Mouse (Mus musculus) hindbrain, embryonic 15.5 days (tissue): ENCODE measurements around the gene Crtam. TPM values are rescaled to one million over a fixed set of nuclear protein-coding genes. Genes with fewer than 3 reads are reported as not detected.

Experiments used
- ATAC-seq: fragments of 200-750 bp; cut with Nextera tagmentation; 2 replicates; pipeline ENCODE4 v1.8.0; 2017; ENCODE audit warnings: low read depth, moderate number of reproducible peaks, moderate TSS enrichment; ENCODE audit not compliant: low FRiP score
- H3K27ac ChIP-seq: fragments of 300-500 bp; sonication (generic); replicated peaks from 2 replicates; pipeline ENCODE4 v1.5.1; 2015; ENCODE audit warnings: mild to moderate bottlenecking, inconsistent platforms
- H3K27me3 ChIP-seq: fragments of 300-500 bp; sonication (generic); 2 replicates; pipeline ENCODE4 v1.6.1; 2015; ENCODE audit warnings: control low read depth, inconsistent platforms
- H3K36me3 ChIP-seq: fragments of 300-500 bp; sonication (generic); 2 replicates; pipeline ENCODE4 v1.6.1; 2015; ENCODE audit warnings: control low read depth, inconsistent platforms
- H3K4me1 ChIP-seq: fragments of 300-500 bp; sonication (generic); replicated peaks from 2 replicates; pipeline ENCODE4 v1.6.1; 2015; ENCODE audit warnings: control low read depth, inconsistent platforms
- H3K4me2 ChIP-seq: fragments of 300-500 bp; sonication (generic); 2 replicates; pipeline ENCODE4 v1.6.1; 2015; ENCODE audit warnings: moderate library complexity, mild to moderate bottlenecking, inconsistent platforms
- H3K4me3 ChIP-seq: fragments of 300-500 bp; sonication (generic); 2 replicates; pipeline ENCODE4 v1.5.1; 2015; ENCODE audit warnings: mild to moderate bottlenecking, inconsistent platforms
- H3K9ac ChIP-seq: fragments of 300-500 bp; sonication (generic); 2 replicates; pipeline ENCODE4 v1.6.1; 2015; ENCODE audit warnings: inconsistent platforms
- H3K9me3 ChIP-seq: fragments of 300-500 bp; sonication (generic); 2 replicates; pipeline ENCODE4 v1.6.1; 2016; ENCODE audit warnings: control low read depth, inconsistent platforms
- WGBS: fragments of 180-500 bp; shearing (Covaris S2); methylation state at CpG from one replicate; pipeline ENCODE4 v1.1.7; 2015; 5-methylcytosine and 5-hydroxymethylcytosine counted together
- polyA plus RNA-seq: library from polyadenylated mRNA; unstranded; fragments of >200 nt; fragmentation: Nextera tagmentation; extraction: Ambion mirVana; gene quantifications from 2 replicates; pipeline ENCODE4 v1.2.1, GENCODE M21; 2015

Crtam gene
- 0.14 and 0.27 TPM in 2 replicates for polyA plus RNA-seq

DNA sequence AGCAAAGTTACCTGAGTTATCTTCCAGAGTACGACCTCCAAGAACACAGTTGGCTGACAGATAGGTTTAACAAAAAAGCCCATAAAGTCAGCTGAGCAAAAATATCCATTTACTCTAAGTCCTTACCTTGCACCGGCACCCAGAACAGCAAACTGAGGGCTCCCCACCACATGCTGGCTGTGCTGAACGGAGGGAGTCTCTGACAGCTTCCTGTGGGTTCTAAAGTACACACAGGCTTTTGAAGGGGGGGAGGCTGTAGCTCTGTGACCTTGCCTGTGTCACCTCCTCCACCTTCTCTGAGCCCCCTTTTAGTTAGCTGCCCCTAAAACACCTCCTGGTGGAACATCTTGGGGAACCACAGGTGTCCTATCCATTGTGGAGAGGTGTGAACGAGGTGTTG lies at the start of gene Crtam:
Gene Crtam, minus strand, starts transcription at position 214 of the 400 bp plus-strand sequence.
- Histone ChIP-seq H3K27ac (no peak within 1 kb of the TSS), H3K36me3 (no peaks in the 10 kb centered on the region), H3K9ac (no peak within 1 kb of the TSS), H3K4me3 (no peak within 1 kb of the TSS), H3K4me1 (peaks cover 8% of the 10 kb centered on the region; the same call in 1 of the 2 replicates), H3K9me3 (no peaks in the 10 kb centered on the region), H3K27me3 (no peaks in the 10 kb centered on the region), H3K4me2 (no peak within 1 kb of the TSS)
- ATAC-seq: no peak
- 71% methylated on average over 4 of the region's 4 CpGs for WGBS

DNA sequence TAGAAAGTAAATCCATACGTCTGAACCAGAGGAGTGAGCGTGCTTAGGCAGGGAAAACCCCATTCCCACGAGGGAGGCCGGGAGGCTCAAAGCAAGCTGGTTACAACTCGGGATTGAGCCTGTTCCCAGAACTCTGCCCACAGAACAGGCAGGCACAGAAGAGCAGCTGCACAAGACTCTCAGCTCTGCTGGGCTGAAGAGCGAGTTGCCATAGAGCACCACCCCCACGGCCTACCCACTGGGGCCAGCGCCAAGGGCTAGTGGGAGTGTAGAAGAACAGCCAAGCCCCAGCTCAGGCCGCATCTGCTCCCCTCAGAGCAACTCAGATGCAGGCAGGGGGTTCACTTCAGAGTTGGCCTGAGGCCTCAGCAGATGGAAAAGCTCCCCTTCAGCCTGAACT lies 49.7 kb upstream of the Crtam start:
- H3K27me3 ChIP-seq: no peaks in the 10 kb centered on the region
- 0 out of 2 replicates have a peak, but pooled peaks cover 3% of the 10 kb centered on the region for H3K36me3 ChIP-seq
- WGBS: 61% methylated on average over 9 of the region's 9 CpGs
- H3K9ac ChIP-seq: no peak overlapping the region
- H3K4me2 ChIP-seq: no peak overlapping the region
- H3K27ac ChIP-seq: peak overlapping the region; percentile 11
- no peaks in the 10 kb centered on the region for H3K9me3 ChIP-seq
- peaks cover 26% of the 10 kb centered on the region for H3K4me1 ChIP-seq
- ATAC-seq: peak; percentile 44
- no peak overlapping the region for H3K4me3 ChIP-seq

DNA sequence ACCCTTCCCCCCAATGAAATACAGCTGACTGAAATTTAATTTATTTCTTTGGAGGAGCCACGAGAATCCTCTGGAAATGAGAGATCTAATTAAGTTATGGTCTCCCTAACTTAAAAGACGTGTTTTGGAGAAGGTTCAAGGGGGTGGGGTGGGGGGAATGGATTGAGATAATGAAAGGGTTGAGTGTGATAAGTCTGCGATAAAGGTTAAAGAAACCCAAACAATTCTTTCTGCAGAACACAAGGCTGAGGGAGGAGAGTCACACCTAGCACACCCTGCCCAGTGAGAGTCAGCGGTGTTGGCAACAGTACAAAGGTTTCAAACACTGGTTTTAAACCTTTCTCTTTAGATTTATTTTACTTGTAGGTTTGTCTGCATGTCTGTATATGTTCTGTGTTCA lies 49.0 kb upstream of the Crtam start:
- Histone ChIP-seq H3K27me3 (no peaks in the 10 kb centered on the region), H3K4me1 (peaks cover 26% of the 10 kb centered on the region), H3K27ac (peak overlapping the region; percentile 11), H3K9me3 (no peaks in the 10 kb centered on the region), H3K36me3 (0 out of 2 replicates have a peak, but pooled peaks cover 3% of the 10 kb centered on the region), H3K4me3 (no peak overlapping the region), H3K9ac (no peak overlapping the region), H3K4me2 (no peak overlapping the region)
- 52% methylated on average over 4 of the region's 4 CpGs for WGBS
- no peak for ATAC-seq

- Histone ChIP-seq H3K27me3 (no peaks in the 10 kb centered on the region), H3K9ac (no peak overlapping the region), H3K4me3 (no peak overlapping the region), H3K36me3 (peaks cover 3% of the 10 kb centered on the region; the same call in 1 of the 2 replicates), H3K9me3 (no peaks in the 10 kb centered on the region), H3K4me1 (peaks cover 26% of the 10 kb centered on the region), H3K27ac (peak overlapping the region; percentile 70), H3K4me2 (peak overlapping the region; percentile 17; the same call in 1 of the 2 replicates)
- 34% methylated on average over 11 of the region's 11 CpGs for WGBS
- ATAC-seq: 0 out of 2 replicates have a peak, but pooled peaks have one; percentile 45
These were observed 46.9 kb upstream of the Crtam start for GRCm38 (mm10) chr9:41051080-41051932.

GRCm38 (mm10) chr9:41050331-41051079 lies 46.1 kb upstream of the Crtam start:
- H3K4me3 ChIP-seq: no peak overlapping the region

GRCm38 (mm10) chr9:41049282-41049681 lies 44.9 kb upstream of the Crtam start:
- H3K27me3 ChIP-seq: no peaks in the 10 kb centered on the region
- H3K4me3 ChIP-seq: no peak overlapping the region
- no peak for ATAC-seq
- 87% methylated on average over 7 of the region's 7 CpGs for WGBS
- no peaks in the 10 kb centered on the region for H3K9me3 ChIP-seq
- H3K9ac ChIP-seq: no peak overlapping the region
- peaks cover 3% of the 10 kb centered on the region; the same call in 1 of the 2 replicates for H3K36me3 ChIP-seq
- no peak overlapping the region for H3K27ac ChIP-seq
- H3K4me2 ChIP-seq: no peak overlapping the region
- H3K4me1 ChIP-seq: peaks cover 23% of the 10 kb centered on the region

More at GRCm38 (mm10) chr9:41050331-41051079, 46.1 kb upstream of the Crtam start:
- WGBS: 56% methylated on average over 12 of the region's 12 CpGs
- no peak for ATAC-seq
- Histone ChIP-seq H3K27ac (peak overlapping the region; percentile 70), H3K27me3 (no peaks in the 10 kb centered on the region), H3K4me1 (peaks cover 26% of the 10 kb centered on the region), H3K9me3 (no peaks in the 10 kb centered on the region), H3K9ac (no peak overlapping the region), H3K4me2 (no peak overlapping the region), H3K36me3 (peaks cover 3% of the 10 kb centered on the region; the same call in 1 of the 2 replicates)

- Histone ChIP-seq H3K4me3 (no peak overlapping the region), H3K27ac (no peak overlapping the region), H3K27me3 (no peaks in the 10 kb centered on the region), H3K4me1 (peaks cover 19% of the 10 kb centered on the region), H3K4me2 (no peak overlapping the region), H3K36me3 (peaks cover 3% of the 10 kb centered on the region; the same call in 1 of the 2 replicates), H3K9ac (no peak overlapping the region), H3K9me3 (no peaks in the 10 kb centered on the region)
- WGBS: 86% methylated on average over 3 of the region's 3 CpGs
- ATAC-seq: no peak
These were observed 44.4 kb upstream of the Crtam start for GRCm38 (mm10) chr9:41048820-41049219.

DNA sequence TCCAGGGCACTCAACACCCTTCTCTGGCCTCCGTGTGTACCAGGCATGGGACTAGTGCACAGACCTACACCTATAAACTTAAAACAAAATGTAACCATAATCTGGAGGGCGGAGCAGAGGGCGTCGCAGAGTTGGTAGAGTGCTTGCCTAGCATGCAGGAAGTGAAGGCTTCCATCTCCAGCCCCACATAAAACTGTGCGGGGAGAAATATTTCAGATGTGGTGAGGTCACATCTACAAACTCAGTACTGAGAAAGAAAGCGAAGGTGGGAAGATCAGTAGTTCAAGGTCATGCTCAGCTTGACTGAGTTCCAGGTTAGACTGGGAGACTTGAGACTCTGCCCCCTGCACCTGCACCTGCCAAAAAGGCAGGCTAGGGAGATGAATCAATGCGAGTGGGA lies 43.8 kb upstream of the Crtam start:
- no peak for ATAC-seq
- 97% methylated on average over 7 of the region's 7 CpGs for WGBS
- Histone ChIP-seq H3K4me1 (peaks cover 19% of the 10 kb centered on the region), H3K4me2 (no peak overlapping the region), H3K27ac (no peak overlapping the region), H3K4me3 (no peak overlapping the region), H3K36me3 (peaks cover 3% of the 10 kb centered on the region; the same call in 1 of the 2 replicates), H3K27me3 (no peaks in the 10 kb centered on the region), H3K9me3 (no peaks in the 10 kb centered on the region), H3K9ac (no peak overlapping the region)

- whole genome bisulfite sequencing: 96% methylated on average over 2 of the region's 2 CpGs
- no peak overlapping the region for H3K9ac ChIP-seq
- H3K4me1 ChIP-seq: peaks cover 19% of the 10 kb centered on the region
- peaks cover 5% of the 10 kb centered on the region; the same call in 1 of the 2 replicates for H3K36me3 ChIP-seq
- H3K4me3 ChIP-seq: no peak overlapping the region
- H3K27me3 ChIP-seq: no peaks in the 10 kb centered on the region
- ATAC-seq: no peak
- H3K9me3 ChIP-seq: no peaks in the 10 kb centered on the region
- no peak overlapping the region for H3K4me2 ChIP-seq
- no peak overlapping the region for H3K27ac ChIP-seq
These were observed 43.2 kb upstream of the Crtam start for GRCm38 (mm10) chr9:41047654-41048053.

- H3K4me1 ChIP-seq: no peaks in the 10 kb centered on the region
- H3K36me3 ChIP-seq: peaks cover 7% of the 10 kb centered on the region; the same call in 1 of the 2 replicates
- H3K27ac ChIP-seq: no peak overlapping the region
- H3K4me2 ChIP-seq: no peak overlapping the region
- no peaks in the 10 kb centered on the region for H3K27me3 ChIP-seq
- no peak overlapping the region for H3K9ac ChIP-seq
- H3K9me3 ChIP-seq: no peaks in the 10 kb centered on the region
- H3K4me3 ChIP-seq: no peak overlapping the region
- ATAC-seq: 0 out of 2 replicates have a peak, but pooled peaks have one; percentile 50
- WGBS: 18% methylated on average over 3 of the region's 3 CpGs
These were observed 40.2 kb upstream of the Crtam start for GRCm38 (mm10) chr9:41044626-41045025.

GRCm38 (mm10) chr9:41043641-41044040 lies 39.2 kb upstream of the Crtam start:
- Histone ChIP-seq H3K27ac (no peak overlapping the region), H3K9me3 (no peaks in the 10 kb centered on the region), H3K4me1 (no peaks in the 10 kb centered on the region), H3K4me3 (no peak overlapping the region), H3K27me3 (no peaks in the 10 kb centered on the region), H3K4me2 (no peak overlapping the region), H3K36me3 (peaks cover 10% of the 10 kb centered on the region; the same call in 1 of the 2 replicates), H3K9ac (no peak overlapping the region)
- 76% methylated on average over 5 of the region's 5 CpGs for WGBS
- ATAC-seq: no peak

DNA sequence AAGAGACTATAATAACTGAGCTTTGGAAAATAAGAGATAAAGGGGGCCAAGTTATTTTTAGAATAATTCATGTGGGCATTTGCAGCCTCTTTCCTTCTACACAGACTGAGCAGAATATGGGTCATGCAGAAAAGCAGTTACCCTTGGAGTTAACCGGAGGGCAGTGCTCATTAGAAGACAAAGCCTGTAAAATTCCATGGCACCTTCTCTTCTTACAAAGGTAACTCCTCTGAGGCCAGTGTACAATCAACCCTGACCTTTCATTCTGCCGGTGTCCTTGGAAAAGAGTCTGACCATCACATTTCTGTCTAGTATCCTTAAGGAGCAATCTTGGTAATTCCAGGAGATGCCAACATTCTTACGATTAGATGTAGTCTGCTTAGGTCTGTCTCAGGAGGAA lies 37.0 kb upstream of the Crtam start:
- Histone ChIP-seq H3K9me3 (no peaks in the 10 kb centered on the region), H3K4me2 (no peak overlapping the region), H3K27ac (no peak overlapping the region), H3K4me3 (no peak overlapping the region), H3K4me1 (no peaks in the 10 kb centered on the region), H3K36me3 (peaks cover 17% of the 10 kb centered on the region), H3K27me3 (no peaks in the 10 kb centered on the region), H3K9ac (no peak overlapping the region)
- WGBS: 75% methylated on average over 3 of the region's 3 CpGs
- ATAC-seq: no peak
